In genomic region chr15:85670176-85670788, GRCm38 (mm10) we compare ENCODE assay signal across 8 mouse cellular contexts.
A peak's percentile ranks its signal among the peaks of the same experiment; 100 is the strongest.
DNase-seq lines count a peak whose midpoint lies in the region; ATAC-seq and TF ChIP-seq lines count a peak whose summit lies in the region.

No protein-coding gene starts in this region.

- H3K27me3 ChIP-seq in hindbrain, postnatal 0 days (ENCODE audit: insufficient read depth, low read length), result no peaks in the 10 kb centered on the region
- H3K27me3 ChIP-seq in limb, embryonic 10.5 days (ENCODE audit: low read depth, poor library complexity, severe bottlenecking), result peaks cover 96% of the 10 kb centered on the region
- peaks cover 100% of the 10 kb centered on the region for H3K27me3 ChIP-seq in midbrain, embryonic 10.5 days (ENCODE audit: low read depth, poor library complexity, severe bottlenecking)
- 0 out of 2 replicates have a peak, but pooled peaks cover 5% of the 10 kb centered on the region for H3K27me3 ChIP-seq in stomach, embryonic 16.5 days (ENCODE audit: control insufficient read depth, insufficient read depth, low read length)

- peak overlapping the region; percentile 96 for H3K9ac ChIP-seq in hindbrain, postnatal 0 days (replicated peaks; ENCODE audit: low read length)
- H3K9ac ChIP-seq in stomach, embryonic 16.5 days (ENCODE audit: low read length), result peak overlapping the region; percentile 96

- DNase-seq in heart, adult 11 months, result peak; percentile 99
- no peak for DNase-seq in heart, postnatal 25 days (ENCODE audit: low spot score)
- DNase-seq in cerebellum, adult 9-11 months, result peak; percentile 91
- peak; percentile 66 to 69 for DNase-seq in gastrocnemius, adult 8-10 months (ENCODE audit: low spot score in 2 of 2)
- DNase-seq in hindbrain, postnatal 0 days (ENCODE audit: low spot score), result peak; percentile 91
- DNase-seq in limb, embryonic 10.5 days (ENCODE audit: low spot score), result peak; percentile 66
- DNase-seq in midbrain, embryonic 10.5 days (ENCODE audit: low spot score), result peak; percentile 46

- H3K9me3 ChIP-seq in hindbrain, postnatal 0 days (ENCODE audit: low read length), result no peaks in the 10 kb centered on the region
- no peaks in the 10 kb centered on the region for H3K9me3 ChIP-seq in limb, embryonic 10.5 days (replicated peaks)
- no peaks in the 10 kb centered on the region for H3K9me3 ChIP-seq in midbrain, embryonic 10.5 days (replicated peaks)
- no peaks in the 10 kb centered on the region for H3K9me3 ChIP-seq in stomach, embryonic 16.5 days (replicated peaks; ENCODE audit: control insufficient read depth, low read length)

- intact Hi-C loops in heart, postnatal 25 days (cut with DNase I), result loop anchor here (2.0 kb wide), 1 partner anchor 35 kb away; no protein-coding TSS in a partner anchor

- H3K27ac ChIP-seq in hindbrain, postnatal 0 days, result peak overlapping the region; percentile 100
- peak overlapping the region; percentile 77 for H3K27ac ChIP-seq in limb, embryonic 10.5 days
- H3K27ac ChIP-seq in midbrain, embryonic 10.5 days (replicated peaks), result no peak overlapping the region
- peak overlapping the region; percentile 94 for H3K27ac ChIP-seq in stomach, embryonic 16.5 days (ENCODE audit: low read length)

- peaks cover 22% of the 10 kb centered on the region; the same call in 1 of the 2 replicates for H3K4me1 ChIP-seq in hindbrain, postnatal 0 days (ENCODE audit: insufficient read depth, low read length)
- peaks cover 22% of the 10 kb centered on the region for H3K4me1 ChIP-seq in limb, embryonic 10.5 days
- peaks cover 19% of the 10 kb centered on the region for H3K4me1 ChIP-seq in midbrain, embryonic 10.5 days
- peaks cover 26% of the 10 kb centered on the region for H3K4me1 ChIP-seq in stomach, embryonic 16.5 days (ENCODE audit: control insufficient read depth, insufficient read depth, low read length)

- H3K36me3 ChIP-seq in hindbrain, postnatal 0 days (ENCODE audit: insufficient read depth, low read length), result no peaks in the 10 kb centered on the region
- H3K36me3 ChIP-seq in limb, embryonic 10.5 days, result no peaks in the 10 kb centered on the region
- H3K36me3 ChIP-seq in midbrain, embryonic 10.5 days, result no peaks in the 10 kb centered on the region
- H3K36me3 ChIP-seq in stomach, embryonic 16.5 days (ENCODE audit: control insufficient read depth, insufficient read depth, low read length), result no peaks in the 10 kb centered on the region

- 2% methylated on average over 42 of the region's 64 CpGs for WGBS in hindbrain, postnatal 0 days
- WGBS in limb, embryonic 10.5 days, result 3% methylated on average over 64 of the region's 64 CpGs
- WGBS in midbrain, embryonic 10.5 days, result 2% methylated on average over 63 of the region's 64 CpGs
- WGBS in stomach, embryonic 16.5 days, result under 1% methylated on average over 64 of the region's 64 CpGs

- ATAC-seq in hindbrain, postnatal 0 days, result peak; percentile 80
- ATAC-seq in stomach, embryonic 16.5 days (ENCODE audit: insufficient read depth, low FRiP score), result peak; percentile 65

- H3K4me2 ChIP-seq in hindbrain, postnatal 0 days (ENCODE audit: low read depth, low read length), result peak overlapping the region; percentile 74
- peak overlapping the region; percentile 77 for H3K4me2 ChIP-seq in stomach, embryonic 16.5 days (ENCODE audit: low read depth, low read length)

- no peak for TF ChIP-seq CTCF in hindbrain, postnatal 0 days (IDR thresholded peaks at IDR 0.05; ENCODE audit: low read depth)

- H3K4me3 ChIP-seq in hindbrain, postnatal 0 days (ENCODE audit: low read length), result peak overlapping the region; percentile 94
- peak overlapping the region; percentile 74 for H3K4me3 ChIP-seq in limb, embryonic 10.5 days
- H3K4me3 ChIP-seq in midbrain, embryonic 10.5 days, result peak overlapping the region; percentile 59
- H3K4me3 ChIP-seq in stomach, embryonic 16.5 days (replicated peaks; ENCODE audit: low read length), result peak overlapping the region; percentile 80
